Mouse (Mus musculus) small intestine, adult 2 months (tissue): ENCODE results near the gene Anapc16.

ENCODE experiments used
- CTCF ChIP-seq: fragments of 200-500 bp; IDR thresholded peaks from 2 replicates; pipeline ENCODE4 v1.5.1; 2012; ENCODE audit warnings: low read depth, mild to moderate bottlenecking, control low read depth, inconsistent platforms, low read length, moderate library complexity, mixed read lengths; ENCODE audit not compliant: insufficient replicate concordance, insufficient read length; ENCODE audit errors: extremely low read depth
- POLR2A ChIP-seq: fragments of 200-500 bp; IDR thresholded peaks from 2 replicates; pipeline ENCODE4 v1.6.1; 2012; ENCODE audit warnings: low read depth, mild to moderate bottlenecking, control low read depth, inconsistent platforms, low read length, moderate library complexity

GRCm38 (mm10) chr10:60032622-60033021 is 29.7 kb upstream of the Anapc16 start:
- TF ChIP-seq POLR2A (no peak), CTCF (no peak)
